Mouse (Mus musculus): ENCODE data around the gene Bicc1.
"Not testable (repeated sequence)": the region's sequence is repeated elsewhere in the genome, so short reads cannot be mapped to it uniquely, and the experiment has no call there.

Gene Bicc1

DNA sequence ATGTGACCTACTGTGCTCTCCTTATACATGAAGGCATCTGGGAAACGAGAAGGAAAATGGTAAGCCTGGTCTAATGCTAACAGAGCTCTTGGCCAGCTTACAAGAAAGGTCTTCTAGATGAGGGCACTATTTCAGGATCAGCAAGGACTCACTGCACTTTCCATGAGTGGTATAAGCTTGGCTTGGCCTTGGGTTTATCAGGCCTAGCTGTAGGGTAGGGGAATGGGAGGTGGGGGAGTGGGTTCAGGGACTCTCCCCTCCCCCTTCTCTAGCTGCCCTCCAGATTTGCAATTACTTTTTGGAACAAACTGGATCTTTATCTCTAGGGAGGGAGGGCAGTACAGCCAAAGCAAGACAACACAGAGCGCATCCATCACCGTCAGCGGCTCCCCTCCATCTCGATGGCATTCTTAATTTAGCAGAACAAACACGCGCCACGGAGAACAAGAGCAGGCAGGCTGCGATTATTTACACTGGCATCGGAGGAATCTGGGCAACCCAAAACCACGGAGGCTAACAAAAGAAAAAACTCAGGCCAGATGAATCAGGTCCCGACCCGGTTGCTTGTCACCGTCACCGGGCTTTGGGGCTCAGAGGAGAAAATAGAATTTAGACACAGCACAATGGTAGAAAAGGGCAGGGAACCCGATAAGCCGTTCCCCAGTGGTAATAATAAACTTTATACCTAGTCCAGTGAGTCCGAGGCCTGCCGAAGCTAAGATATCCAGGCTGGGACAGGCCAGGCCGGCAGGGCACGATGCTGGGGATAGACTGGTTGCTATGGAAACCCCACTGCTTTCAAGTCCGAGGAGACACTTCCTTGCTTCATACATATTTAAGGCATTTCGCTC is 210.0 kb downstream of the Bicc1 start:
- peak; percentile 74 for DNase-seq (ENCODE audit: low read depth, low spot score)

- DNase-seq (ENCODE audit: low read depth, low spot score) = no peak
These were observed 211.2 kb downstream of the Bicc1 start for GRCm38 (mm10) chr10:70948276-70948675.

- not testable (repeated sequence) for DNase-seq (ENCODE audit: low read depth, low spot score)
These were observed 213.4 kb downstream of the Bicc1 start for GRCm38 (mm10) chr10:70946121-70946520.

- DNase-seq (ENCODE audit: low read depth, low spot score) = no peak
These were observed 214.4 kb downstream of the Bicc1 start for GRCm38 (mm10) chr10:70945076-70945475.

DNA sequence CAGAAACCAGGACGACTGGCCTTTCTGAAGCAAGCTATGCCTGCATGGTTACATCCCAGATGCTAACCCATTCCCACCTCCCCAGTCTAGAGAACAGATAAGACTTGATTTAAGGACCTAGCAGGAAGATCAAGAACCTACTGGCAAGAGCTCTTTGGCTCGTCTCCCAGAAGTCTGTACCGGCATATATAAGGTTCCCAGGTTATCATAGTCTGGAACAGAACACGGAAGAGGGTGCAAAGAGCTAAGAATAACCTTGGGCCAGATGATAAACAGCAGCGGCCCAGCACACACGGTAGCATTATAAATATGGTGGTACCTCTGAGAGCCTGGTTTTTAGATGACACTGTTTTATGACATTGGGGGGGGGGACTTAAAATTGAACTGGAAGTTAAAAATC is 217.9 kb downstream of the Bicc1 start:
- no peak for DNase-seq (ENCODE audit: low read depth, low spot score)

GRCm38 (mm10) chr10:70939751-70940150 is 219.7 kb downstream of the Bicc1 start:
- DNase-seq (ENCODE audit: low read depth, low spot score) = no peak

- DNase-seq (ENCODE audit: low read depth, low spot score) = no peak
These were observed 222.1 kb downstream of the Bicc1 start for GRCm38 (mm10) chr10:70937450-70937849.

- DNase-seq (ENCODE audit: low read depth, low spot score) = no peak
These were observed 223.5 kb downstream of the Bicc1 start for GRCm38 (mm10) chr10:70936008-70936407.

DNA sequence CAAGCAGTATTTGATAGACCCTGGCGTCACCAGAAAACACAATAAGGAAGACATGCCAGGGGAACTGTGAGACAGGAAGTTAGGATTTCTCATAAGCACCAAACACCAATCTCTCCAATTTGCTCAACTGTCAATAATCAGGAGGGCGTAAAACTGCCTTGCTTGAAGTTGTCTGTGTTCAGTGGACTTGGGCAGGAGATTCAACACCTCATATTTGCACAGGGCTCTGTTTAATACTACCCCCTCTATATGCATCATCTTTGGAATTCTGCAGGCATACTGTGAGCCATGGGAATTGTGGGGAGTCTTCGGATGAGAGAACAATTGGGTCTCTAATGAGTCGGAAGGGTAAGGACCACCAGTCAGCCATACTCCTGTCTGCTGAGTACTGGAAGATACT is 233.4 kb downstream of the Bicc1 start:
- DNase-seq (ENCODE audit: low read depth, low spot score) = no peak

DNA sequence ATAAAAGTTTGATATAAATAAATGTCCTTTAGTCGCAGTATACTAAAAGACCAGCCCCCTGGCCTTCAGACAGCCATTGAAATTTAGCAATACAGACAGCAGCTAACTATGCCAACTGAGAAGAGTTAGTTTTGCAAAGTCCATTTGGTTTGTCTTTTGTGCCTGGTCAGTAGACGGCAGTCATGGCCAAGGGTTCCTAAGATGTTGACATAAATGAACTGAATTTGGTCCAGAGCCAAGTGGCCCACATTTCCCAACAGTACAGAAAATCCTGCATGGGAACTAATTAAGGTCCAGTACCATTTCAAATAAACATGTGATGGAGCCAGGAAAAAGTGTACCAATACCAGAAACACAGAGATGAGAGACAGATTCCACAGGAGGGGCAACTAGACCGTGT is 235.2 kb downstream of the Bicc1 start:
- no peak for DNase-seq (ENCODE audit: low read depth, low spot score)

DNA sequence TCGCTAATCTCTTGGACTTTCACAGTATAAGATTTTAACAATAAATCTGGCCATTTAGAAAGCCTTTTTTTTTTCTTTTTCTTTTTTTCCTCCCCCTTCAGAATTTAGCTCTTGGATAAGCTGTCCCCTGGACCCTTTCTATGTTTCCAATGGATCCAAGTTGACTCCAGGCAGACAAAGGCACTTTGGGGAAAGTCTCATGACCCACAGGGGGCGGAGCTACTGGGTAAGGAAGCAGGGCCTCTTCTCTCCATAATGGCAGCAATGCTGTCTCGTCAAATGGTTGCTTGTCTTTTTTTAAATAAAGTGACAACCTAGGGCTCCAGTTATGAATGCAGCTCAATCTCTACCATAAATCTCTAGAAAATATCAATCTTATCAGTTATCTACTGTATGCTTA is 235.6 kb downstream of the Bicc1 start:
- no peak for DNase-seq (ENCODE audit: low read depth, low spot score)

DNA sequence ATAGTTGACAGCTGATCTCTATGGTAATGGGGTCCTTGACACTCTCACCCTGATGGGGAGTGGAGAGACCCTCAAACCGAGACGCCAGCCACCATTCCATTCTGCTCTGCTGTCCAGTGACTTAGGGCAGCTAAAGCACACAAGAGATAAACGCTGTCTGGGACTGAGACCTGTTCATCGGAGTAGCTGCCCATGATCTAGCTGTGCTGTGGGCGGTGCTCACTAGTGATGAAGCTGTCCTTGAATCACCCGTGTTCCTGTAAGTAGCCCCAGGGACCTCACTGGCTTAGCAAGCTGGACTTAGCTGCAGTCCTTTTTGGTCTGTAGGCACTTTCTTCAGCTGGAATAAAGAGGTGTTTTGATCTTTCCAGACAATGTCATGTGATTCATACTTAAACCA is 238.0 kb downstream of the Bicc1 start:
- no peak for DNase-seq (ENCODE audit: low read depth, low spot score)

DNA sequence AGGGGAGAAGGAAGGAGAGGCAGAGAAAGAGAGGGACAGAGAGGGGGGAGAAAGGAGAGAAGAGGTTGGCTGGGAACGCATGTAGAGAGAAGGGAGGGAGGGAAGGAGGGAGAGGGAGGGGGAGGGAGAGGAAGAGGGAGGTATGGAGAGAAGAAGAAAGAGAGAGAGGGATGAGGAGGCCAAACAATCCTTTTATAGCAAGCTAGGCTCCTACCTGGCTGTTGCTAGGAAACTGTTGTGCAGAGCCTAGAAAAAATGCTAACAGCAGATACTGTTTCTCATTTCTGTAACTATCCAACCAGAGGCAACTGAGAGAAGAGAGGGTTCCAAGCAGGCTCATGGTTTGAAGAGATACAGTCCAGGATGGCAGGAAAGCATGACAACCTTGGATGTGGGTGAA is 239.6 kb downstream of the Bicc1 start:
- no peak for DNase-seq (ENCODE audit: low read depth, low spot score)

GRCm38 (mm10) chr10:70919031-70919663 is 240.4 kb downstream of the Bicc1 start:
- DNase-seq (ENCODE audit: low read depth, low spot score) = no peak

GRCm38 (mm10) chr10:70916697-70917096 is 242.8 kb downstream of the Bicc1 start:
- DNase-seq (ENCODE audit: low read depth, low spot score) = no peak

DNA sequence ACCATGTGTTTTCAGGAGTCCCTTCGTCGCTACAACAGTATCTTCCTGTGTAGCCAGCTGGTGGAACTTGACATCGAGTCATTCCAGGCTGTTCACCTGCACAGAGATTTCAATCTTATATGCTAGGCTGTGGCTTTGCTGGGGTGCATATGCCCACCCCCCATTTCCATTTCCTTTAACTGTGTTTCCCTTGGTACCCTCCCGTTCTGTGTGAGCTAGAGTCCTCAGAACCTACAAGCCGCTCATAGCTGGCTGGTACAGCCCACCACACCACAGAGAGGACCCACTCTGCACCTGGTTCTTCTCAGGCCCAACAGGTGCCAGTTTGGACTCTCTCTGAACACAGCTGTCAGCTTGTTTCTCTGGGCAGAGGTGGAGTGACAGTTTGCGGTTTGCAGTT is 244.4 kb downstream of the Bicc1 start:
- no peak for DNase-seq (ENCODE audit: low read depth, low spot score)

DNA sequence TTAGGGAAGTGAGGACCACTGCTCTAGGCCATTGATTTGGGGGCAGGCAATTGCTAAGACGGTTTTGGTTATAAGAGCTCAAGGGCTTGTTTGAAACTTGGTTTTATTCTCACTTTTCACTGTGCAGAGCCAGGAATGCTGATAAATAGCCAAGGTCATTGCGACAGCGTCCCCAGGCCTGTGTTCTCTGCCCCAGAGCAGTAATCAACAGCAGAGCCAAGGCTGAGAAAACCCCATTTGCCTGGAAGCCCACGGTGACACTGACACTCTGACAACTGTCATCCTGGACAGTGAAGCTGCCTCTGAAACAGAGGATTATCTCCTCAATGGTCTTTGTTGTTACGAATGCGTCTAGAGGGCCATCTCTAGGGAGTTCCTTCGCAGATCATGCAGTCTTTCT is 255.6 kb downstream of the Bicc1 start:
- DNase-seq (ENCODE audit: low read depth, low spot score) = no peak

DNA sequence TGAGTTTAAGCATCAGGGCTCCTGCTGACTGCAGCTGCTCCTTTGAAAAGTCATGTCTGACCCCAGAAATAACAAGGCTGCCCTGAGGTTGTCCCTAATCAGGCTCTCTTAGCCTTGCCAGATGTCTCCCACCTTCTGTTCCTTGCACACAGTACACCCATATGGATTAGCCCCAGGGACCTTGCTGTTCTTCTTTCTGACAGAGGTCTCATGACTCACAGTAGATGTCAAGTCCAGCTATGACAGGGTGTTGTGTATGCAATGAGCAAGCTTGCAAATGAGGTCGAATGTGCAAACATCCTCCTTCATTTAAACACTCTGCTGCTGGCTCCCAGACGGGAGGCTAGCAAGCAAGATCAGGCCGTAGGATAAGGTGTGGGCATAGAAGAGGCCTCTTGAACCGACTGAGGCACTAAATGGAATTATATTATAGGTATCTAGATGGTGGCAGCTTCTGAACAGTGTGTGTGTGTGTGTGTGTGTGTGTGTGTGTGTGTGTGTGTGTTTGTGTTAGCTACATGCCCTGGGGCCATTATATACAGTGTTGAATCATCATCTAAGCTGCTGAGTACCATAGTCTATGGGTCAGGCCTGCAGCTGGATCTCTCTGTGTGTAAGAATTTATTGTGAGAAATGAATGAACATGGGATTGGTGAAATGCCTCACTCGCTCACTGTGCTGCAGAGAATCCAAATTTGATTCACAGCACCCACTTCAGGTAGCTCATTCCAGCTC is 256.6 kb downstream of the Bicc1 start:
- DNase-seq (ENCODE audit: low read depth, low spot score) = peak; percentile 15

DNA sequence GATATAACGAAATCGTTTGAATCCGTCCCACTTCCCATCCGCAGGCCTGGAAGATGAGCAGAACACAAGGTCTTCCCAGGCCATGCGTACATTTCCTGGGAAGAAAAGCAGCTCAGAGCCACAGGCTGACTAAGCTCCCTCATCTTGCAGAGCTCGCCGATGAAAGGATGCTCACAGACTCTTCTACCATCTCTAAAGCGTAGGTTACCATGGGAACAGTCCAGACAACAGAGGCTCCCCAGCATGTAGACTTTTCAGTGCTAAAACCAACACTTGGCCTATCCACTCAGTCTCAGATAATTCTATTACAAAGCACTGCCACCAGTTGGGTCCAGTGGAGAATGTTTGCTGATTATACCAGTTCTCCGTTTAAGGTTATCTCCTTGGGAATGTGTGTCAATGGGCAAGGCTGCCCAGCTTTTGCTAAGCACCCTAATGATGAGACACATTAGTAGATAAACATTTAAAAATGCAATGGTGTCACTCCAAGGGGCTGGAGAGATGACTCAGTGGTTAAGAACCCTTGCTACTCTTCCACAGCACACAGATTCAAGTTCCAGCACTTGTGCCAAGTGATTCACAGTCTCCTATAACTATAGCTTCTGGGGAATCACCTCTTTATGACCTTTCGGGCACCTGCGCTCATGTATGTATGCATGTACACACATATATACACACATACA is 258.2 kb downstream of the Bicc1 start:
- DNase-seq (ENCODE audit: low read depth, low spot score) = peak; percentile 11

DNA sequence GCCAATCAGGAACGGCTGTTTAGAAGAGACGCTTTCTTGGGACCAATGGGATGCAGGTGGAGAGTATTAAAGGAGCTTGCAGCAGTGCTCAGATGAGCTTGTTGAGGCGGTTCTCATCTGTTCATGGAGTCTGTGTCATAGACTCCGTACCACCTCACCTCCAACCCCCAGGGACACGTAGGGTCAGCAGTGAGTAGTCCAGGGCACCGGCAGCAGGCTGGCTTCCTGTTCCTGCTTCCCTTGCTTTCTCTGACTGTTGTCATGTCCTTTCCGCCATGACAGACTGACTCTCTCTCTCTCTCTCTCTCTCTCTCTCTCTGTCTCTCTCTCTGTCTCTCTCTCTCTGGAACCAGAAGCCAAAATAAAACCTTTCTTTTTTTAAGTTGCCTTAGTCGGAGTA is 263.6 kb downstream of the Bicc1 start:
- no peak for DNase-seq (ENCODE audit: low read depth, low spot score)

DNA sequence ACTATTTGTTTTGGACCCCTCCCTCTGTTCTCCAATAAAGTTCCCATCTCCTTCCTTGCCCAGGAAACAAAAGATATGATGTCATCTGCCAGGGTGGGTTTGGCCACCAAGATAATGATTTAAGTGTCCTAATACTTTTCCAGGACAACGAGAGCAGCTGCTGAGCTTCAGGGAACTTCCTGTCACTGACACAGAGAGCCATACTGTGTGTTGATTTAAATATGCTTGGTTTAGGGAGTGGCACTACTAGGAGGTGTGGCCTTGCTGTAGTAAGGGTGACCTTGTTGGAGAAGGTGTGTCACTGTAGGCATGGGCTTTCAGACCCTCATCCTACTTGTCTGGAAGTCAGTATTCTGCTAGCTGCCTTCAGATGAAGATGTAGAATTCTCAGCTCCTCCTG is 281.5 kb downstream of the Bicc1 start:
- no peak for DNase-seq (ENCODE audit: low read depth, low spot score)

- no peak for DNase-seq (ENCODE audit: low read depth, low spot score)
These were observed 281.9 kb downstream of the Bicc1 start for GRCm38 (mm10) chr10:70877631-70878030.

Measured in mesoderm, embryonic 11.5 days (tissue).